Comparison of ENCODE assay signal across 25 mouse cellular contexts in genomic region chr2:124396733-124397132, GRCm38 (mm10).
"Had no signal": no experiment of that assay in that cellular context is flagged by ENCODE, and none has a peak within 500 bp of the region (broad histone marks: within the 10 kb centered on the region; RNA-seq: fewer than 3 reads in every experiment).

No protein-coding gene starts in this region.

- H3K4me2 ChIP-seq: heart, embryonic 12.5 days; hindbrain, embryonic 12.5 days; hindbrain, embryonic 14.5 days; kidney, embryonic 15.5 days; limb, embryonic 12.5 days; liver, embryonic 12.5 days had no signal

- H3K9ac ChIP-seq: heart, embryonic 12.5 days; hindbrain, embryonic 12.5 days; hindbrain, embryonic 14.5 days; kidney, embryonic 15.5 days; limb, embryonic 12.5 days; liver, embryonic 12.5 days had no signal

- H3K9me3 ChIP-seq: heart, embryonic 10.5 days; heart, embryonic 12.5 days; hindbrain, embryonic 10.5 days; hindbrain, embryonic 12.5 days; kidney, embryonic 15.5 days; limb, embryonic 10.5 days; limb, embryonic 12.5 days; liver, embryonic 12.5 days had no signal

- H3K27me3 ChIP-seq: heart, embryonic 12.5 days; hindbrain, embryonic 12.5 days; kidney, embryonic 15.5 days; liver, embryonic 12.5 days had no signal

- H3K36me3 ChIP-seq: heart, embryonic 10.5 days; heart, embryonic 12.5 days; hindbrain, embryonic 10.5 days; hindbrain, embryonic 12.5 days; kidney, embryonic 15.5 days; limb, embryonic 10.5 days; limb, embryonic 12.5 days; liver, embryonic 12.5 days had no signal

- ATAC-seq: hindbrain, embryonic 16.5 days; inflammation-experienced regulatory T-cells, adult 6 months; liver, embryonic 12.5 days had no signal

- H3K4me3 ChIP-seq: gastrocnemius, adult 2 months; heart, embryonic 10.5 days; heart, embryonic 12.5 days; hindbrain, embryonic 10.5 days; hindbrain, embryonic 12.5 days; kidney, embryonic 15.5 days; limb, embryonic 10.5 days; limb, embryonic 12.5 days; liver, embryonic 12.5 days had no signal

- H3K27ac ChIP-seq: gastrocnemius, adult 2 months; heart, embryonic 10.5 days; hindbrain, embryonic 10.5 days; hindbrain, embryonic 12.5 days; hindbrain, embryonic 14.5 days; kidney, embryonic 15.5 days; kidney, postnatal 0 days; limb, embryonic 10.5 days; limb, embryonic 12.5 days; liver, embryonic 12.5 days had no signal

- H3K4me1 ChIP-seq: heart, embryonic 10.5 days; heart, embryonic 12.5 days; hindbrain, embryonic 10.5 days; hindbrain, embryonic 12.5 days; kidney, embryonic 15.5 days; limb, embryonic 10.5 days; limb, embryonic 12.5 days; liver, embryonic 12.5 days had no signal

- DNase-seq: gastrocnemius, adult 2 months; gastrocnemius, postnatal 10 days; gastrocnemius, postnatal 25 days; heart, adult 18-20 months; heart, postnatal 10 days; heart, postnatal 4 days; kidney, adult 11 months; kidney, adult 2 months; kidney, adult 9 months; kidney, postnatal 14 days; kidney, postnatal 36 days; layer of hippocampus, adult 9-11 months; layer of hippocampus, postnatal 36 days had no signal
